In genomic region chr5:77287901-77288300, GRCm38 (mm10) we compare ENCODE assay signal across 11 mouse cellular contexts.
"Had no signal": no experiment of that assay in that cellular context is flagged by ENCODE, and none has a peak within 500 bp of the region (broad histone marks: within the 10 kb centered on the region; RNA-seq: fewer than 3 reads in every experiment).

No protein-coding gene starts in this region.

- H3K9me3 ChIP-seq: limb, embryonic 15.5 days; liver, embryonic 12.5 days; lung, embryonic 15.5 days; midbrain, embryonic 12.5 days; stomach, embryonic 15.5 days had no signal

- ATAC-seq: liver, embryonic 12.5 days; midbrain, embryonic 16.5 days had no signal

- H3K4me1 ChIP-seq: limb, embryonic 15.5 days; liver, embryonic 12.5 days; lung, embryonic 15.5 days; midbrain, embryonic 12.5 days; stomach, embryonic 15.5 days had no signal

- H3K27ac ChIP-seq: limb, embryonic 15.5 days; liver, embryonic 12.5 days; lung, embryonic 15.5 days; midbrain, embryonic 12.5 days; stomach, embryonic 15.5 days had no signal

- H3K9ac ChIP-seq: limb, embryonic 15.5 days; liver, embryonic 12.5 days; lung, embryonic 15.5 days; midbrain, embryonic 12.5 days; stomach, embryonic 15.5 days had no signal

- H3K4me2 ChIP-seq: limb, embryonic 15.5 days; liver, embryonic 12.5 days; lung, embryonic 15.5 days; midbrain, embryonic 12.5 days; stomach, embryonic 15.5 days had no signal

- H3K4me3 ChIP-seq: limb, embryonic 15.5 days; liver, embryonic 12.5 days; lung, embryonic 15.5 days; midbrain, embryonic 12.5 days; stomach, embryonic 15.5 days had no signal

- DNase-seq: kidney, postnatal 14 days; lung, postnatal 14 days; right cerebral cortex, postnatal 14 days; thymus, adult 2 months; thymus, postnatal 25 days had no signal

- H3K27me3 ChIP-seq: limb, embryonic 15.5 days; liver, embryonic 12.5 days; lung, embryonic 15.5 days; midbrain, embryonic 12.5 days; stomach, embryonic 15.5 days had no signal
